Mouse (Mus musculus): ENCODE measurements around the gene Grb2.

- TF ChIP-seq TAL1 (IDR thresholded peaks at IDR 0.05; ENCODE audit: low read length) (no peak), GATA1 (IDR thresholded peaks at IDR 0.05; ENCODE audit: low read length) (no peak)
Observed at GRCm38 (mm10) chr11:115682411-115682810, 26.0 kb downstream of the Grb2 start.
